Mouse (Mus musculus) c-Kit-negative CD71-positive TER-119-positive erythroid progenitor cells, embryonic 14.5 days (primary cell): Measurements from ENCODE around the gene Mosmo.

Source experiments
- DNase-seq: peaks from one replicate; pipeline ENCODE4 v3.0.0-alpha.2; 2013; ENCODE audit warnings: low read depth, low spot score

Gene Mosmo

GRCm38 (mm10) chr7:120767369-120767768, 90.0 kb downstream of the Mosmo start:
- DNase-seq = no peak

- DNase-seq = no peak
Observed at GRCm38 (mm10) chr7:120771389-120771788, 94.0 kb downstream of the Mosmo start.

GRCm38 (mm10) chr7:120778012-120778411, 100.6 kb downstream of the Mosmo start:
- no peak for DNase-seq
